Mouse (Mus musculus) thymus, adult 2 months (tissue): ENCODE results near the gene Macrod2.

Experiments used
- CTCF ChIP-seq: fragments of 200-500 bp; IDR thresholded peaks from 2 replicates; pipeline ENCODE4 v1.5.1; 2012; ENCODE audit warnings: mild to moderate bottlenecking, control low read depth, low read length, moderate library complexity, borderline replicate concordance; ENCODE audit not compliant: control insufficient read depth, poor library complexity, insufficient read depth; ENCODE audit errors: extremely low read depth
- POLR2A ChIP-seq: fragments of 200-500 bp; IDR thresholded peaks from 2 replicates; pipeline ENCODE4 v1.6.1; 2012; ENCODE audit warnings: mild to moderate bottlenecking, low read length, control low read depth, moderate library complexity; ENCODE audit not compliant: control insufficient read depth, poor library complexity, insufficient read depth; ENCODE audit errors: extremely low read depth

- TF ChIP-seq CTCF (no peak), POLR2A (no peak)
Measured at GRCm38 (mm10) chr2:140549286-140549685, 154.2 kb downstream of the Macrod2 start.
